Mouse (Mus musculus): ENCODE measurements at regions not wholly inside any gene's neighbourhood (a gene's known extent, or its start where the extent isn't known, plus 50 kb on each side); places are given as distances from the start of the nearest gene placed in this dataset.
"Not testable (repeated sequence)": the region's sequence is repeated elsewhere in the genome, so short reads cannot be mapped to it uniquely, and the experiment has no call there.

GRCm38 (mm10) chr10:8124124-8124523 is 168.1 kb upstream of the Tab2 start:
- 100% methylated on average over 1 of the region's 1 CpGs for WGBS

GRCm38 (mm10) chr10:8121895-8122294 is 165.9 kb upstream of the Tab2 start:
- Histone ChIP-seq H3K4me3 (ENCODE audit: extremely low read depth, insufficient read depth, insufficient read length) (no peak overlapping the region), H3K4me1 (ENCODE audit: control insufficient read depth, insufficient read depth, insufficient read length) (no peaks in the 10 kb centered on the region), H3K27me3 (ENCODE audit: control insufficient read depth, insufficient read depth, low read length) (no peaks in the 10 kb centered on the region), H3K27ac (ENCODE audit: insufficient read depth, low read length) (no peak overlapping the region), H3K36me3 (ENCODE audit: control insufficient read depth, insufficient read depth, low read length) (no peaks in the 10 kb centered on the region)
- no peak for TF ChIP-seq CTCF (IDR thresholded peaks at IDR 0.05; ENCODE audit: extremely low read depth, insufficient read depth, insufficient read length, insufficient replicate concordance)
- TF ChIP-seq POLR2A (IDR thresholded peaks at IDR 0.05; ENCODE audit: low read depth, low read length), result no peak
- DNase-seq (ENCODE audit: low read depth in 1 of 2, low spot score in 2 of 2), result no peak
- WGBS, result 40% methylated on average over 4 of the region's 4 CpGs

More at GRCm38 (mm10) chr10:8124124-8124523, 168.1 kb upstream of the Tab2 start:
- Histone ChIP-seq H3K27me3 (ENCODE audit: control insufficient read depth, insufficient read depth, low read length) (no peaks in the 10 kb centered on the region), H3K27ac (ENCODE audit: insufficient read depth, low read length) (no peak overlapping the region), H3K4me3 (ENCODE audit: extremely low read depth, insufficient read depth, insufficient read length) (no peak overlapping the region), H3K36me3 (ENCODE audit: control insufficient read depth, insufficient read depth, low read length) (no peaks in the 10 kb centered on the region), H3K4me1 (ENCODE audit: control insufficient read depth, insufficient read depth, insufficient read length) (no peaks in the 10 kb centered on the region)
- TF ChIP-seq CTCF (IDR thresholded peaks at IDR 0.05; ENCODE audit: extremely low read depth, insufficient read depth, insufficient read length, insufficient replicate concordance) (no peak), POLR2A (IDR thresholded peaks at IDR 0.05; ENCODE audit: low read depth, low read length) (no peak)
- DNase-seq (ENCODE audit: low read depth in 1 of 2, low spot score in 2 of 2), result no peak

GRCm38 (mm10) chr10:8116821-8117220 is 160.8 kb upstream of the Tab2 start:
- 69% methylated on average over 8 of the region's 8 CpGs for WGBS
- no peak for TF ChIP-seq CTCF (IDR thresholded peaks at IDR 0.05; ENCODE audit: extremely low read depth, insufficient read depth, insufficient read length, insufficient replicate concordance)
- no peak for TF ChIP-seq POLR2A (IDR thresholded peaks at IDR 0.05; ENCODE audit: low read depth, low read length)
- no peaks in the 10 kb centered on the region for H3K36me3 ChIP-seq (ENCODE audit: control insufficient read depth, insufficient read depth, low read length)
- no peak overlapping the region for H3K27ac ChIP-seq (ENCODE audit: insufficient read depth, low read length)
- H3K4me1 ChIP-seq (ENCODE audit: control insufficient read depth, insufficient read depth, insufficient read length), result no peaks in the 10 kb centered on the region
- no peak for DNase-seq (ENCODE audit: low read depth in 1 of 2, low spot score in 2 of 2)
- H3K27me3 ChIP-seq (ENCODE audit: control insufficient read depth, insufficient read depth, low read length), result no peaks in the 10 kb centered on the region
- H3K4me3 ChIP-seq (ENCODE audit: extremely low read depth, insufficient read depth, insufficient read length), result no peak overlapping the region

GRCm38 (mm10) chr10:8114932-8115331 is 158.9 kb upstream of the Tab2 start:
- not testable (repeated sequence) for H3K27me3 ChIP-seq (ENCODE audit: control insufficient read depth, insufficient read depth, low read length); DNase-seq (ENCODE audit: low read depth in 1 of 2, low spot score in 2 of 2); H3K4me1 ChIP-seq (ENCODE audit: control insufficient read depth, insufficient read depth, insufficient read length); H3K27ac ChIP-seq (ENCODE audit: insufficient read depth, low read length); H3K36me3 ChIP-seq (ENCODE audit: control insufficient read depth, insufficient read depth, low read length); H3K4me3 ChIP-seq (ENCODE audit: extremely low read depth, insufficient read depth, insufficient read length)
- 90% methylated on average over 5 of the region's 5 CpGs for WGBS

DNA sequence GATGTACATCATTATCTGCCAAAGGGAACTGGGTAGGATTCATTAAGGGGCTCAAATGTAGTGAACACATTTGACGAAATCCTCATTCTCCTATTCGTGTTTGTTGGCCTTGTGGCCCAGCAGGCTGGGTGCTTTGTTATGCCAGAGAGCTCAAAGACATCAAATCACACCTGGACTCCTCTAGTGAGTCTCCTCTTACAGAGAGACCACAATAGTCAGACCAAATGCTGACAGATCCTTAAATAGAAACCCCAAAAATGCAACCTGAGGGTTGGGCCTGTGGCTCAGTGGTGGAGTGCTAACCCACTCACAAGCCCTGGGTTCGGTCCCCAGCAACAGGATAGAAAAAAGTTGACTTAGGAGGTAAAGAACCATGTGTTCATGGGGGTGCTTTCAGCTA is 158.5 kb upstream of the Tab2 start:
- Histone ChIP-seq H3K27me3 (ENCODE audit: control insufficient read depth, insufficient read depth, low read length) (no peaks in the 10 kb centered on the region), H3K36me3 (ENCODE audit: control insufficient read depth, insufficient read depth, low read length) (no peaks in the 10 kb centered on the region), H3K4me3 (ENCODE audit: extremely low read depth, insufficient read depth, insufficient read length) (no peak overlapping the region), H3K27ac (ENCODE audit: insufficient read depth, low read length) (no peak overlapping the region), H3K4me1 (ENCODE audit: control insufficient read depth, insufficient read depth, insufficient read length) (no peaks in the 10 kb centered on the region)
- no peak for DNase-seq (ENCODE audit: low read depth in 1 of 2, low spot score in 2 of 2)
- TF ChIP-seq POLR2A (IDR thresholded peaks at IDR 0.05; ENCODE audit: low read depth, low read length) (no peak), CTCF (IDR thresholded peaks at IDR 0.05; ENCODE audit: extremely low read depth, insufficient read depth, insufficient read length, insufficient replicate concordance) (no peak)
- WGBS, result 64% methylated on average over 3 of the region's 3 CpGs

DNA sequence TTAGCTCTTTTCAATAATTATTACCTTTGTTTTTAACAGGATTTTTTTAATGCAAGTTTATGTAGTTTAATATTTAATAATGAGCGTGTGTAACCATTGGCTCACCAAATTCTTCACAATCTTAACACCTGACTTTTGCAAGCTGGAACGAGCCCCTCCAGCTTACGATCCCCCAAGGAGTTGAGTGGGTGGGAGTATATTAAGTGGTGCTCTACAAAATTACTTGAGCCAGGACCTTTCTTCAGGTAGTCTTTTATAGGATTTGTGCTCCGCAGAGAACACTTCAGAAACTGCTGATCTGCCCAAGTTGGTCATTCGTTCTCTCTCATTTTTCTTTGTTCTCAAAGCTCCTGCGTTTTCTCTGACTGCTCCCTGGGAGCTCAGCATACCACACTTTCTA is 144.5 kb upstream of the Tab2 start:
- H3K4me3 ChIP-seq (ENCODE audit: extremely low read depth, insufficient read depth, insufficient read length), result no peak overlapping the region
- DNase-seq (ENCODE audit: low read depth in 1 of 2, low spot score in 2 of 2), result no peak

GRCm38 (mm10) chr10:8095924-8096323 is 139.9 kb upstream of the Tab2 start:
- no peak overlapping the region for H3K27ac ChIP-seq (ENCODE audit: insufficient read depth, low read length)
- no peaks in the 10 kb centered on the region for H3K27me3 ChIP-seq (ENCODE audit: control insufficient read depth, insufficient read depth, low read length)
- no peaks in the 10 kb centered on the region for H3K36me3 ChIP-seq (ENCODE audit: control insufficient read depth, insufficient read depth, low read length)
- H3K4me3 ChIP-seq (ENCODE audit: extremely low read depth, insufficient read depth, insufficient read length), result no peak overlapping the region
- no peak for DNase-seq (ENCODE audit: low read depth in 1 of 2, low spot score in 2 of 2)
- 75% methylated on average over 2 of the region's 2 CpGs for WGBS
- no peaks in the 10 kb centered on the region for H3K4me1 ChIP-seq (ENCODE audit: control insufficient read depth, insufficient read depth, insufficient read length)
- no peak for TF ChIP-seq CTCF (IDR thresholded peaks at IDR 0.05; ENCODE audit: extremely low read depth, insufficient read depth, insufficient read length, insufficient replicate concordance)
- no peak for TF ChIP-seq POLR2A (IDR thresholded peaks at IDR 0.05; ENCODE audit: low read depth, low read length)

More for the DNA sequence above, 144.5 kb upstream of the Tab2 start:
- 90% methylated on average over 6 of the region's 6 CpGs for WGBS
- no peaks in the 10 kb centered on the region for H3K36me3 ChIP-seq (ENCODE audit: control insufficient read depth, insufficient read depth, low read length)
- H3K27me3 ChIP-seq (ENCODE audit: control insufficient read depth, insufficient read depth, low read length), result no peaks in the 10 kb centered on the region
- no peaks in the 10 kb centered on the region for H3K4me1 ChIP-seq (ENCODE audit: control insufficient read depth, insufficient read depth, insufficient read length)
- TF ChIP-seq POLR2A (IDR thresholded peaks at IDR 0.05; ENCODE audit: low read depth, low read length) (no peak), CTCF (IDR thresholded peaks at IDR 0.05; ENCODE audit: extremely low read depth, insufficient read depth, insufficient read length, insufficient replicate concordance) (no peak)
- H3K27ac ChIP-seq (ENCODE audit: insufficient read depth, low read length), result no peak overlapping the region
